In the genomic region with DNA sequence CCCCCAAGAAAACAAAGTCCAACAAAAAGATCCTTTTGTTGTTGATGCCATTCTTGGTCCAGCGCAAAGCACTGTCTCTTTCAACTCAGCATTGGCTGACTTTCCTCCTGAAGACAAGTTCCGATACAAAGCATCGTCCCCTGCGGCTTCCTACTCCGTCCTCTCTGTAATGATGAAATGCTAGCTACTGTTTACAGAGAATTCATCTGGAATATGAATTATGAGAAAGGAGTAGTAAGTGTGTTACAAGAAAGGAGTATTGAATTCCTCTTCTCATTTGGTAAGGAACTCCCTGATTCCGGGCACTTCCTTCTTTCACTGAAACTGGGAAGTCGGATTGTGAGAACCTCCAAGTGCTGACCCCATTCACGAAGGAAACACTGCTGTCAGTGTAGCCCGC, we compare ENCODE assay signal across 19 mouse cellular contexts.
DNase-seq lines count a peak whose midpoint lies in the region; ATAC-seq and TF ChIP-seq lines count a peak whose summit lies in the region.
"Had no signal": no experiment of that assay in that cellular context is flagged by ENCODE, and none has a peak within 500 bp of the region (broad histone marks: within the 10 kb centered on the region; RNA-seq: fewer than 3 reads in every experiment).

No protein-coding gene starts in this region.

- TF ChIP-seq EP300 in heart, postnatal 0 days (IDR thresholded peaks at IDR 0.05; ENCODE audit: low read depth) = no peak

- peak overlapping the region; percentile 25; the same call in 1 of the 2 replicates for H3K27ac ChIP-seq in heart, postnatal 0 days (ENCODE audit: low read depth)
- no peak overlapping the region for H3K27ac ChIP-seq in heart, embryonic 12.5 days (ENCODE audit: poor library complexity, severe bottlenecking)
- H3K27ac ChIP-seq in hindbrain, embryonic 16.5 days (ENCODE audit: low read depth, low read length) = no peak overlapping the region
- peak overlapping the region; percentile 46; the same call in 1 of the 2 replicates for H3K27ac ChIP-seq in midbrain, embryonic 16.5 days (ENCODE audit: low read length)
- H3K27ac ChIP-seq: embryonic facial prominence, embryonic 10.5 days; heart, embryonic 15.5 days had no signal

- no peak for ATAC-seq in heart, postnatal 0 days (ENCODE audit: insufficient read depth, low read depth)
- ATAC-seq in heart, embryonic 12.5 days (ENCODE audit: insufficient number of reproducible peaks, low FRiP score) = no peak
- no peak for ATAC-seq in hindbrain, embryonic 16.5 days
- no peak for ATAC-seq in midbrain, embryonic 16.5 days
- no peak for ATAC-seq in monocyte, adult 5-6 weeks (replicated peaks; ENCODE audit: insufficient number of reproducible peaks, low FRiP score, low TSS enrichment, poor library complexity, severe bottlenecking)
- ATAC-seq: liver, postnatal 0 days had no signal

- no peak overlapping the region for H3K4me3 ChIP-seq in heart, postnatal 0 days (ENCODE audit: low read depth, low read length)
- H3K4me3 ChIP-seq in heart, embryonic 12.5 days = no peak overlapping the region
- H3K4me3 ChIP-seq in hindbrain, embryonic 16.5 days (ENCODE audit: low read length) = no peak overlapping the region
- no peak overlapping the region for H3K4me3 ChIP-seq in midbrain, embryonic 16.5 days (ENCODE audit: low read depth, low read length)
- H3K4me3 ChIP-seq: embryonic facial prominence, embryonic 10.5 days; erythroblast, embryonic 14.5 days; heart, embryonic 15.5 days had no signal

- 0 out of 2 replicates have a peak, but pooled peaks cover 16% of the 10 kb centered on the region for H3K4me1 ChIP-seq in heart, postnatal 0 days (ENCODE audit: control insufficient read depth, insufficient read depth)
- H3K4me1 ChIP-seq in heart, embryonic 12.5 days (replicated peaks) = peaks cover 17% of the 10 kb centered on the region
- H3K4me1 ChIP-seq in hindbrain, embryonic 16.5 days (ENCODE audit: control insufficient read depth, insufficient read depth, low read depth, low read length) = peaks cover 7% of the 10 kb centered on the region
- H3K4me1 ChIP-seq in midbrain, embryonic 16.5 days (ENCODE audit: control insufficient read depth, insufficient read depth, low read length) = peaks cover 11% of the 10 kb centered on the region

- H3K27me3 ChIP-seq in heart, postnatal 0 days (ENCODE audit: control insufficient read depth, insufficient read depth, low read length) = no peaks in the 10 kb centered on the region
- H3K27me3 ChIP-seq in heart, embryonic 12.5 days (replicated peaks) = no peaks in the 10 kb centered on the region
- H3K27me3 ChIP-seq in hindbrain, embryonic 16.5 days (replicated peaks; ENCODE audit: control insufficient read depth, insufficient read depth, low read length) = no peaks in the 10 kb centered on the region
- H3K27me3 ChIP-seq in midbrain, embryonic 16.5 days (ENCODE audit: control insufficient read depth, insufficient read depth, low read depth, low read length) = no peaks in the 10 kb centered on the region
- H3K27me3 ChIP-seq: heart, embryonic 15.5 days had no signal

- TF ChIP-seq CTCF in heart, postnatal 0 days (IDR thresholded peaks at IDR 0.05; ENCODE audit: low read depth) = no peak

- no peaks in the 10 kb centered on the region for H3K9me3 ChIP-seq in heart, postnatal 0 days (replicated peaks; ENCODE audit: control insufficient read depth, low read length)
- H3K9me3 ChIP-seq in heart, embryonic 12.5 days (replicated peaks) = no peaks in the 10 kb centered on the region
- H3K9me3 ChIP-seq in hindbrain, embryonic 16.5 days (ENCODE audit: control insufficient read depth, low read length) = no peaks in the 10 kb centered on the region
- no peaks in the 10 kb centered on the region for H3K9me3 ChIP-seq in midbrain, embryonic 16.5 days (replicated peaks; ENCODE audit: control insufficient read depth, low read length, poor library complexity, severe bottlenecking)
- H3K9me3 ChIP-seq: embryonic facial prominence, embryonic 10.5 days; heart, embryonic 15.5 days had no signal

- H3K4me2 ChIP-seq in heart, postnatal 0 days (ENCODE audit: low read depth, low read length) = no peak overlapping the region
- H3K4me2 ChIP-seq in heart, embryonic 12.5 days = no peak overlapping the region
- H3K4me2 ChIP-seq in hindbrain, embryonic 16.5 days (ENCODE audit: low read length) = peak overlapping the region; percentile 14; the same call in 1 of the 2 replicates
- peak overlapping the region; percentile 36 for H3K4me2 ChIP-seq in midbrain, embryonic 16.5 days (ENCODE audit: low read length)
- H3K4me2 ChIP-seq: heart, embryonic 15.5 days had no signal

- DNase-seq in embryo, embryonic 10.5 days (ENCODE audit: low spot score) = peak; percentile 21
- no peak for DNase-seq in embryo, embryonic 9.5 days (ENCODE audit: extremely low spot score)
- DNase-seq in heart, postnatal 0 days (ENCODE audit: low spot score) = no peak
- DNase-seq in layer of hippocampus, postnatal 36 days = no peak
- DNase-seq: cerebellum, postnatal 25 days; gastrocnemius, postnatal 25 days; kidney, postnatal 4 days; liver; liver, postnatal 0 days; lung, postnatal 36 days; spleen, adult 18-20 months; thymus, postnatal 14 days had no signal

- no peak overlapping the region for H3K9ac ChIP-seq in heart, postnatal 0 days (replicated peaks; ENCODE audit: low read depth, low read length)
- no peak overlapping the region for H3K9ac ChIP-seq in heart, embryonic 12.5 days
- no peak overlapping the region for H3K9ac ChIP-seq in hindbrain, embryonic 16.5 days (ENCODE audit: low read depth, low read length)
- H3K9ac ChIP-seq in midbrain, embryonic 16.5 days (ENCODE audit: low read depth, low read length) = no peak overlapping the region
- H3K9ac ChIP-seq: heart, embryonic 15.5 days; liver, postnatal 0 days had no signal

- 61% methylated on average over 9 of the region's 9 CpGs for WGBS in heart, postnatal 0 days
- WGBS in heart, embryonic 12.5 days = 73% methylated on average over 9 of the region's 9 CpGs
- 45% methylated on average over 9 of the region's 9 CpGs for WGBS in hindbrain, embryonic 16.5 days
- 14% methylated on average over 9 of the region's 9 CpGs for WGBS in midbrain, embryonic 16.5 days

- no peaks in the 10 kb centered on the region for H3K36me3 ChIP-seq in heart, postnatal 0 days (replicated peaks; ENCODE audit: control insufficient read depth, insufficient read depth, low read length)
- H3K36me3 ChIP-seq in heart, embryonic 12.5 days = no peaks in the 10 kb centered on the region
- no peaks in the 10 kb centered on the region for H3K36me3 ChIP-seq in hindbrain, embryonic 16.5 days (ENCODE audit: control insufficient read depth, insufficient read depth, low read length)
- H3K36me3 ChIP-seq in midbrain, embryonic 16.5 days (ENCODE audit: control insufficient read depth, insufficient read depth, low read length) = no peaks in the 10 kb centered on the region
- H3K36me3 ChIP-seq: embryonic facial prominence, embryonic 10.5 days; heart, embryonic 15.5 days had no signal

Comparison
In these comparisons a context has a peak if more than half of its experiments do, and no peak if none do; other contexts are left out.
1. H3K27ac ChIP-seq: peak in heart, postnatal 0 days (single experiment) and midbrain, embryonic 16.5 days (single experiment); none in heart, embryonic 12.5 days (single experiment) and hindbrain, embryonic 16.5 days (single experiment).
2. H3K4me2 ChIP-seq: peak in hindbrain, embryonic 16.5 days (single experiment) and midbrain, embryonic 16.5 days (single experiment); none in heart, postnatal 0 days (single experiment) and heart, embryonic 12.5 days (single experiment).